Mouse (Mus musculus) c-Kit-positive CD71-positive TER-119-negative erythroid progenitor cells, embryonic 14.5 days (primary cell): ENCODE measurements at regions not wholly inside any gene's neighbourhood (a gene's known extent, or its start where the extent isn't known, plus 50 kb on each side); places are given as distances from the start of the nearest gene placed in this dataset.

ENCODE experiments used
- DNase-seq: peaks from one replicate; pipeline ENCODE4 v3.0.0-alpha.2; 2013; ENCODE audit warnings: low read depth

DNA sequence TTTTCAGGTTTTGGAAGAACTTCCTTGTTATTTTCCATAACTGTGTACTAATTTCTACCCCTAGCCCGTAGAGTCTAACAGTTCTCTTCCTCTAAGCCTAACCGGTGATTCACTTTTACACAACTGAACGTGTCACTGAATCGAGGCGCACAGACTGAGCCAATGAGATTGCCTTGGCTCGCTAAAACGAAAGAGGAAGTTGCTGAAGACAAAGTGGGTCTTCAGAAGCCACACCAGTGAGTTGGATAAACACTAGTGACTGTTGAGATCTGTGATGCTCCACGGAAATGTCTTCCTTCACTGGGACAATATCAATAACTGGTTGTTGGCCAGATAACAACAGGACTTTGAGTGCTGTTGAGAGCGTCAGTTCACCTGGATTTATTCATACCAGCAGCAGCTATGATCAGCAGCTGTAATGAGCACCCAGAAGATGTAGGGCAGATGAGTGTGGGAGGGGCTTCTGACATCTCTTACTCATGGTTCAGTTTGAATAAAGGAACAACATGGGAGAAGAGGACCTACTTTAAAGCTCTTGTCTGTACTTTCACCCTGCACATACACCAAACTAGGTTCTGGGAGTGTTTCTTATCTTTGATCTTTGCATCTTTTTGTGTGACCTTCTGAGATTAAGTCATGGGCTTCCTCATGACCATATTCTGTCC lies 75.3 kb upstream of the Igfbp7 start:
- no peak for DNase-seq

DNA sequence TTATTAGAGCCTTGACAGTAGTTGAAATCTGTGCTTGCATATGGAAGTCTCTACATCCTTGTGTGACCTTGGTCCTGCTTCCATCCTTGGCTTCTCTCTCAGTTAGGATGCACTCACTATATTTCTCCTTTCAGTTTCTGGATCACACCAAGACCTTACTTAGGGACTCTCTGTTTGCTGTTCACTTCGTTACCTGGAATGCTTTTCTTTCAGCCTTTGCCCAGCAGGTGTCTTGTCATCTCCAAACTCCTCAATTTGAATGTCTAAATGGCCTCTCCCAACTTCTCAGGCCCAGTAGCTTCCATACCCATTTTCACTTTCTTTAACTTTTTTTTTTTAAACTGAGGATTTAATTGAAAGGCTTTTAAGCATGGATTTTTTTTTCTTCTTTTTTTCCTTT lies 74.0 kb upstream of the Igfbp7 start:
- DNase-seq: no peak

DNA sequence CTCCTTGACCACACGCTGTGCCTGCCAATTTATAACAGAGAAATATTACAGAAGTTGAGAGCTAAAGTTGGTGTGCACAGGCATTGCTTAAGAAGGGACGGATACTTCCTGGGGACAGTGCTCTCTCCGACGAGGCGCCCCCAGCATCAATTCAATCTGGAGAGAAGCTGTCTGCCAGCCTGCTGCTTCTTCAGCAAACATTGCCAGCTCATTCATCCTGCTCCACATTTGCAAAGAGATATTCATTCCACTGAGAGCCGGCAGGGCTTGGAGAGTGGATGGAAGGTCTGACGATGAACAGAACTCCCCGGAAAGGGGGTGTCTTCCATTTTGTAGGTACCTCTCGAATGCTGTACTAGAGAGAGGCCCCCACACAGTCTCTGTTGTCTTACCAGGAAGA lies 70.0 kb upstream of the Igfbp7 start:
- no peak for DNase-seq

DNA sequence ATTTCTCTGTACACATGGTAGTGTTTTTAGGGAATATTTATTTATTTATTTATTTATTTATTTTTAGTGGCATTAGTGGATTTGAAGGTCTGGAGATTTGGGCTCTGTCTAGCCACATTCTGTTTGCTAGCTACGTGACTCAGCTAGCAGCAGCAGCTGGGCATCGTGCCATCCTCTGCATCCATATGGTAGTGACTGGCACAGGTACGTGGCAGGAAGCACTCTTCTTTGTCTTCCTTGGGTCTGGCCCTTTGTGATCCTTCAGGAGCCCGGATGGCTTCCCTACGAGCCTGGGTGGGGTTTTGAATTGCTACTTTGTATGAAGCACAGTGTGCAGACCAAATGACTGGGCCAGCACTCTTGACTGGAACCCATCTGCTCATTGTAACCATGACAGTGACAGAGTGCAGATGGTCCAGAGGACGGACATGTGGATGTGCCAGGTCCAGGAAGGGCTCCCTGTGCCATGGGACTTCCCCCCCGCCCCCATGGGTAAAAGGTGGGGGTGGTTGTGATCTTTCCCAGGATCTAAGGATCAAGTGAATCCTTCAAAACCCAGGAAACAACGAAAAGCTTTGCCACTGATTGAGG lies 66.2 kb upstream of the Igfbp7 start:
- DNase-seq: no peak

DNA sequence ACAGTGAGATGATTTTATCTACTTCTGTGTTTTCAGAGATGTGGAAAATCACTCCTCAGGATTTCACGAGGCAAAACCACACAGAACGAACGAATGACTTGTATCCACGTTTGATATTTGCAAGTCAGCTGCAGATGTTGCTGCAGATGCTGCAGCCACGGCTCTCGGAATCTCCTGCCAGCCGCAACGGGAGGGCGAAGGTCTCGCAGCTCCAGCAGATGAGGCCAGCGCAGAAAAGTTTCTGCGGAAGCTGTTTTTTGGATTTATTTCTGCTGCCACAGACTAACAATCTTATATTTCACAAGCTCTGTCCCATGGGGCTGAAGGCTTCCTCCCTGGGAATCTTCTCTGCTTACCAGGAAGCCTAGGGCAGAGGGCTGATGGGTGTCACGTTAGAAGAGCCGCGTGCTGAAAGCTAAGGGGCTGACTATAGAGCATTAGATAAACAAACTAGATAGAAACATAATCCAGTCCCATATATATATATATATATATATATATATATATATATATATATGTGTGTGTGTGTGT lies 61.5 kb upstream of the Igfbp7 start:
- no peak for DNase-seq

DNA sequence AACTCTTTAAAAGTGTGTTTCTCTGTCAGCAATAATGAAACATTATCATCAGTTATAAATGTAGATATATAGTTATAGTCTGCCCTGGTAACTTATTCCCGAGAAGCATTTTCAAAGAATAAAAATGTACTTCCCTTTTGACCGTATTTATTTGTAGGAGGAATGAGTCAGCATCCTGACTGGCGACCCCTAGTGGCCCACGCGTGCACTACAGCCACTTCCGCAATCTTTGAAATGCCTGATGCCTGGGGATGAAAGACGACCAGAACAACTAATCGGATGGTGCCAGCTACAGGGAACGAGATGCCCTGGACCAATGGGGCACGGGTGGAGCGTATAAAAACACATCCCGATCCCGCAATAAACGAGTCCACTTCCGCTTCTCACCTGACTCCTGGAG lies 60.6 kb upstream of the Igfbp7 start:
- DNase-seq: peak; percentile 30

DNA sequence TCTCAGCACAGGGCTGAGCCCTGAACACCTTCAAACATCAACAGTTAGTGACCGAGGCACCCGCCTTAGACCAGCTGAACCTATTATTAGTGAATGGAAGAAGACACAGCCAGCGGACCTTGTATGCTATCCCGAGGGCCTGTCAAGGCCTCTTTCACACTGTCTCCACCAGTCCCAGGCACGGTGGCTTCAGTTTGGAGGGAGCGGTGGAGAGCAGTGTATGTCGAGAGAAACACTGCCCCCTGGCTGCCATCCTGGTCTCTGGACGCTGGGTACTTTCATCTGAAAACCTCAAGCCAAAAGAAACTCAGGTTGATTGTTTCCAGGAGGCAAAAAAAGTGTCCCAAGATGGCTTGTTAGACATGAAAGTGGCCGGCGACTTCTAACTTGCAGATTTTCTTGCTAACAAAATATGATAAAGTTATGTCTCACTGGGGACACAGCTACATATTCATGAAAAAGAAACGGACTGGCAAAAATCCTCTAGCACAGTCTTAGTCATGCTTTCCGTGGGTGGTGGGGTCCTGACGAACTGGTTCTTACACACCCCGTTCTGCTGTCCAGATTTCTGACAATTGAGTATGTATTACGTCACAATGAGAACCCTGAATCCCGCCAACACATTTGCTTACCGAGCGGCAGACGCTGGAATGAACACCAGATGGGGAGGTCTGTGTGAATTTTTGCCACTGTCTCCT lies 57.2 kb upstream of the Igfbp7 start:
- DNase-seq: peak; percentile 34

DNA sequence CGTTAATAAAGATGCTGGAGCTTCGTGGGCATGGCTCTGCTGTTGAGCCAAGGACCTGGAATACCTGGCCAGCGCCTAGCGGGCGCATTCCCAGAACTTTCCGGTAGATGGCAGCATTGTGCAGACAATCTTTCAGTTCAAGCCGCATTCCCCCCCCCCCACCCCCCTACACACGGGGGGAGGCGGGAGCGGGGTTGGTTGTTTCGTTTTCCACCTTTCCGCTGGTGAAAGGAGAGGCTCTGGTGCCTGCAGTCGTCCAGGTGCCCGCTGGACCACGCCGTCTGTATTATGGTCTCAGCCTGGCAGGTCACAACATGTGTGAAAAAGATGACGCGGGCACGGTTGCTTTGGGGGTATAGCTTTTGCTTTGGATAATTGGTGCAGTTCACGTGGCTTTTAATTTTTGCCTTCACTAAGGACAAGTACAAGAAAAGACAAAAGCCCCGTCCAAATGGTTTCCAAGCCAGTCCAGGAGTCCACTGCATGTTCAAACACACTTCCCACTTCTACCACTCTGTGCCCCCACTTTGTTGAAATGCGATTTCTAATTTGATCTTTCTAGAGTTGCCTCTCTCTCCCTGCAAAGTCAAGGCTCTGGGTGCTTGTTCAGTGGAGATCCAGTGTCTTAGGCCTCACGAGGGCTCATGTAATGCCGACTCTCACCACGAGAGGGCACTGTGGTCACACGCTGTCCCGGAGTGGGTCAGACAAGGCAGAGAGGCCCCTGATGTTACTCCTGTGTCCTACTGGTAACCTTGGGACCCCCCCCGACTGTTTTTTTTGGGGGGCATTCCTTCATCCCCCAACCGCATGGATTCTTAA lies 52.3 kb upstream of the Igfbp7 start:
- peak; percentile 81 for DNase-seq
